Comparison of ENCODE assay signal across 7 mouse cellular contexts in the genomic region with DNA sequence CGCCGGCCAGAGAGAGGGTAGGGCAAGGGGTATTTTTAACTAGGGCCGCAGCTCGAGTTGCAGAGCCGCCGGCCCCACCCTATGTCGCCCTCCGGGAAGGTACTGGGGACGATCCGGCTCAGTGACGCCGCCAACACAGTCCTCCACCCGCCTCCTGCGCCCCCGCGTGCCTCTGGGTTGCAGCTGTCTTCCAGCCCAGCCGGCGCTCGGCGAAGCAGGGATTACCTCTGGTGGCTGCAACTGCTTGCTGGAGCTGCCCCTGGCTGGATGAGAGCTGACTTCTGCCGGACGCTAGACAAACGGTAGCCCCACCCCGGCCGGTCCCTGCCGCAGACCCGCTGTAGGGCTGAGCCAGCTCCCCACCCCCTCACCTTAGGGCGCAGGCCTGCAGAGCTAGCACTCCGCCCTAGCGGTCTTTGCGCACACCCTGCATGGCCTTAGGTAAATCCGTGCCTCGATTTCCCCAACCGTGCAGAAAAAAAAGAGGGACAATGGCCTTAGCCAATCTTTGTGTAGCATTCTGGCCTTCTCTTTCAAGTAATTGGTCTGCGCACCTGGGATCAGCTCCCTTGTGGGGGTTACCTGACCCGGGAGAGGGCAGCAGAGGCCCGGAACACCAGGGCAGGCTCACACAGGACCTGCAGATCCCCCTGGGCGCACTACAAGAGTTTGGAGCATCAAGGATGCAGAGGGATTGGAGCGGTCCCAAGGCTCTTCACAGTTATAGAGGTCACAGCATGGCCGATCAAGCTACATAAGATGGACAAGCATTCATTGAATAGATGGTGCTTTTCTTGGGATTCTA. TPM values are rescaled to one million over a fixed set of nuclear protein-coding genes. Genes with fewer than 3 reads are reported as not detected.
DNase-seq lines count a peak whose midpoint lies in the region; ATAC-seq lines count a peak whose summit lies in the region.

TSS of gene Capn1 (minus strand) at position 387 of the 805 bp plus-strand sequence.

- H3K4me3 ChIP-seq in intestine, embryonic 16.5 days (ENCODE audit: low read length), result peak within 1 kb of the TSS; percentile 64
- H3K4me3 ChIP-seq in midbrain, embryonic 11.5 days (ENCODE audit: low read depth, low read length), result peak within 1 kb of the TSS; percentile 46

- peak; percentile 86 for DNase-seq in adrenal gland, adult 2 months
- DNase-seq in embryo, embryonic 9.5 days (ENCODE audit: extremely low spot score), result peak; percentile 74
- peak; percentile 73 to 83 for DNase-seq in gastrocnemius, postnatal 4 days (ENCODE audit: low spot score in 2 of 2)
- peak; percentile 75 for DNase-seq in left cerebral cortex, postnatal 4 days
- peak; percentile 96 for DNase-seq in midbrain, embryonic 11.5 days (ENCODE audit: low spot score, missing footprints)
- DNase-seq in skeletal muscle tissue, adult 2 months (ENCODE audit: low read depth, low spot score), result peak; percentile 84

- no peaks in the 10 kb centered on the region for H3K36me3 ChIP-seq in intestine, embryonic 16.5 days (ENCODE audit: control insufficient read depth, insufficient read depth, low read length)
- no peaks in the 10 kb centered on the region for H3K36me3 ChIP-seq in midbrain, embryonic 11.5 days (ENCODE audit: control insufficient read depth, insufficient read depth, low read length)

- H3K9me3 ChIP-seq in intestine, embryonic 16.5 days (ENCODE audit: control insufficient read depth, low read length), result no peaks in the 10 kb centered on the region
- no peaks in the 10 kb centered on the region for H3K9me3 ChIP-seq in midbrain, embryonic 11.5 days (ENCODE audit: control insufficient read depth, low read length)

- intact Hi-C loops in left cerebral cortex, postnatal 4 days (cut with DNase I), result loop anchor here (5.0 kb wide), 1 partner anchor 38 kb away; no protein-coding TSS in a partner anchor

- H3K4me1 ChIP-seq in intestine, embryonic 16.5 days (ENCODE audit: control insufficient read depth, insufficient read depth, low read length), result peaks cover 13% of the 10 kb centered on the region
- peaks cover 3% of the 10 kb centered on the region for H3K4me1 ChIP-seq in midbrain, embryonic 11.5 days (ENCODE audit: control insufficient read depth, insufficient read depth, low read length)

- peak within 1 kb of the TSS; percentile 78 for H3K9ac ChIP-seq in intestine, embryonic 16.5 days (ENCODE audit: low read depth, low read length)
- H3K9ac ChIP-seq in midbrain, embryonic 11.5 days (ENCODE audit: low read length), result peak within 1 kb of the TSS; percentile 60

- H3K27ac ChIP-seq in intestine, embryonic 16.5 days (ENCODE audit: low read length), result peak within 1 kb of the TSS; percentile 34
- H3K27ac ChIP-seq in midbrain, embryonic 11.5 days (ENCODE audit: low read depth, low read length), result 0 out of 2 replicates have a peak within 1 kb of the TSS, but pooled peaks have one; percentile 10

- no peaks in the 10 kb centered on the region for H3K27me3 ChIP-seq in intestine, embryonic 16.5 days (replicated peaks; ENCODE audit: control insufficient read depth, insufficient read depth, low read length)
- H3K27me3 ChIP-seq in midbrain, embryonic 11.5 days (ENCODE audit: control insufficient read depth, insufficient read depth, low read length), result peaks cover 20% of the 10 kb centered on the region

- peak; percentile 83 for ATAC-seq in intestine, embryonic 16.5 days
- peak; percentile 82 for ATAC-seq in midbrain, embryonic 11.5 days (ENCODE audit: low FRiP score)

- WGBS in intestine, embryonic 16.5 days, result 3% methylated on average over 38 of the region's 40 CpGs
- 2% methylated on average over 40 of the region's 40 CpGs for WGBS in midbrain, embryonic 11.5 days

- peak within 1 kb of the TSS; percentile 92 for H3K4me2 ChIP-seq in intestine, embryonic 16.5 days (ENCODE audit: low read depth, low read length)
- H3K4me2 ChIP-seq in midbrain, embryonic 11.5 days, result peak within 1 kb of the TSS; percentile 85

RNA-seq across cellular contexts. Expression of gene Capn1, which starts in this region (rescaled TPM):
- total RNA-seq in adrenal gland, adult 2 months (2021), result 10 to 100 TPM; 34.9 to 42.1 TPM
- polyA plus RNA-seq in adrenal gland, adult 2 months (2012; rRNA removed), result 34.8 and 37.9 TPM in 2 replicates
- 10 to 100 TPM; 70.9 to 79.6 TPM for total RNA-seq in gastrocnemius, postnatal 4 days (2021)
- polyA plus RNA-seq in intestine, embryonic 16.5 days (2015; fragmentation: Nextera tagmentation; extraction: Ambion mirVana), result 11.8 and 12.4 TPM in 2 replicates
- total RNA-seq in left cerebral cortex, postnatal 4 days (2021), result 10 to 100 TPM; 12.1 to 14.2 TPM
- 3.9 and 4.0 TPM in 2 replicates for polyA plus RNA-seq in midbrain, embryonic 11.5 days (2014; fragmentation: Nextera tagmentation; extraction: Ambion mirVana)

Comparison
In these comparisons a context has a peak if more than half of its experiments do, and no peak if none do; other contexts are left out.
1. Peak in every context shown above with its lines: DNase-seq, ATAC-seq, H3K4me3 ChIP-seq and H3K27ac ChIP-seq.